In the genomic region with DNA sequence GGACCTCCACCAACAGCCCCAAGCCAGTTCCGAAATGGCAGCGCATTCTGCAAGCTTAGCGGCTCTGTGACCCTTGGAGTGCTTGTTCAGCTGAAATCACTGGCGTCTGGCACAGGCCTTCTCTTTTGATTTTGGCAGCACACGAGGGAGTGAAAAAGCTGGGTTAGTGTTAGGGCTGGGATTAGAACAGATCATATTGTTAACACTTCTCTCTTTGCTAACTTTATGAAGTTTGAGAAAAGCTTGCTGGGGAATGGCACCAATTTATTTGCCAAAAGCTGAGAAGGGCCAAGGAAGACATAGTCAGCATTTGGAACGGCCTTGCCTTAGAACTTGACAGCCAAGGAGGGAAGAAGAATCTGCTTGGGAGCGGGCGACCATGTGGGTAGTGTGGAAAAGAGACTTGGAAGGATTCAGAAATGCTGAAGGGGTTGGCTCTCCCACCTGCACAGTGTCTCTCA, we compare ENCODE assay signal across 11 mouse cellular contexts. TPM values are rescaled to one million over a fixed set of nuclear protein-coding genes. Genes with fewer than 3 reads are reported as not detected.
A peak's percentile ranks its signal among the peaks of the same experiment; 100 is the strongest.
DNase-seq lines count a peak whose midpoint lies in the region; ATAC-seq and TF ChIP-seq lines count a peak whose summit lies in the region.
"Had no signal": no experiment of that assay in that cellular context is flagged by ENCODE, and none has a peak within 500 bp of the region (broad histone marks: within the 10 kb centered on the region; RNA-seq: fewer than 3 reads in every experiment).

No protein-coding gene starts in this region.

- ATAC-seq in kidney, embryonic 15.5 days (replicated peaks; ENCODE audit: low FRiP score), result no peak

- peaks cover 3% of the 10 kb centered on the region; the same call in 1 of the 2 replicates for H3K4me1 ChIP-seq in kidney, adult 2 months (ENCODE audit: control insufficient read depth, insufficient read depth, low read length)
- no peaks in the 10 kb centered on the region for H3K4me1 ChIP-seq in kidney, embryonic 15.5 days
- H3K4me1 ChIP-seq: liver, embryonic 13.5 days; stomach, embryonic 15.5 days had no signal

- DNase-seq in embryo, embryonic 10.5 days (ENCODE audit: low spot score), result peak; percentile 3
- no peak for DNase-seq in embryo, embryonic 11 days
- DNase-seq in kidney, adult 2 months, result peak; percentile 84
- DNase-seq in frontal cortex, adult 2 months (ENCODE audit: extremely low spot score in 1 of 2, low spot score in 1 of 2), result peak; percentile 34 to 66
- DNase-seq in left cerebral cortex, postnatal 4 days, result peak; percentile 10
- no peak for DNase-seq in cerebellum, postnatal 25 days
- no peak for DNase-seq in cerebellum, postnatal 36 days
- DNase-seq: layer of hippocampus, postnatal 36 days; liver, embryonic 13.5 days had no signal

- H3K27ac ChIP-seq in kidney, adult 2 months (ENCODE audit: insufficient read depth, low read depth, low read length), result no peak overlapping the region
- H3K27ac ChIP-seq in kidney, embryonic 15.5 days, result no peak overlapping the region
- H3K27ac ChIP-seq: liver, embryonic 13.5 days; stomach, embryonic 15.5 days had no signal

- intact Hi-C loops in left cerebral cortex, postnatal 4 days (cut with DNase I), result loop anchor here (10.0 kb wide), 1 partner anchor 119 kb away; a partner anchor contains a TSS

- H3K36me3 ChIP-seq in kidney, adult 2 months (ENCODE audit: control insufficient read depth, insufficient read depth, low read length), result no peaks in the 10 kb centered on the region
- H3K36me3 ChIP-seq in kidney, embryonic 15.5 days, result no peaks in the 10 kb centered on the region
- H3K36me3 ChIP-seq: liver, embryonic 13.5 days; stomach, embryonic 15.5 days had no signal

- TF ChIP-seq CTCF in kidney, adult 2 months (conservative IDR thresholded peaks at IDR 0.05; ENCODE audit: insufficient read depth, insufficient read length, low read depth, low read length), result no peak

- H3K4me3 ChIP-seq in kidney, adult 2 months (ENCODE audit: insufficient read depth, low read depth, low read length), result no peak overlapping the region
- no peak overlapping the region for H3K4me3 ChIP-seq in kidney, embryonic 15.5 days (replicated peaks)
- H3K4me3 ChIP-seq: liver, embryonic 13.5 days; stomach, embryonic 15.5 days had no signal

- WGBS in kidney, adult 2 months, result 57% methylated on average over 8 of the region's 8 CpGs
- WGBS in kidney, embryonic 15.5 days, result 80% methylated on average over 8 of the region's 8 CpGs

- no peaks in the 10 kb centered on the region for H3K9me3 ChIP-seq in kidney, embryonic 15.5 days (replicated peaks)
- H3K9me3 ChIP-seq: liver, embryonic 13.5 days; stomach, embryonic 15.5 days had no signal

- H3K27me3 ChIP-seq in kidney, adult 2 months (replicated peaks; ENCODE audit: control insufficient read depth, insufficient read depth, low read length), result no peaks in the 10 kb centered on the region
- H3K27me3 ChIP-seq in kidney, embryonic 15.5 days, result no peaks in the 10 kb centered on the region
- H3K27me3 ChIP-seq: liver, embryonic 13.5 days; stomach, embryonic 15.5 days had no signal

- no peak overlapping the region for H3K4me2 ChIP-seq in kidney, embryonic 15.5 days
- H3K4me2 ChIP-seq: liver, embryonic 13.5 days; stomach, embryonic 15.5 days had no signal

- TF ChIP-seq POLR2A in kidney, adult 2 months (IDR thresholded peaks at IDR 0.05; ENCODE audit: low read depth, low read length), result no peak

- no peak overlapping the region for H3K9ac ChIP-seq in kidney, embryonic 15.5 days
- H3K9ac ChIP-seq: liver, embryonic 13.5 days; stomach, embryonic 15.5 days had no signal

RNA-seq across cellular contexts. Expression of a gene that starts 50.5 kb away (rescaled TPM):
- 19.4 and 29.1 TPM in 2 replicates for polyA plus RNA-seq in kidney, adult 2 months (2012; rRNA removed)
- polyA plus RNA-seq in kidney, embryonic 15.5 days (2015; fragmentation: Nextera tagmentation; extraction: Ambion mirVana), result 387 and 421 TPM in 2 replicates
- 75.1 and 86.6 TPM in 2 replicates for polyA plus RNA-seq in frontal cortex, adult 2 months (2012; rRNA removed)
- total RNA-seq in left cerebral cortex, postnatal 4 days (2021), result 100 to 1,000 TPM; 155 to 159 TPM

Comparison
In these comparisons a context has a peak if more than half of its experiments do, and no peak if none do; other contexts are left out.
1. DNase-seq: peak in embryo, embryonic 10.5 days (single experiment), kidney, adult 2 months (single experiment), frontal cortex, adult 2 months (2 of 2) and left cerebral cortex, postnatal 4 days (single experiment); none in embryo, embryonic 11 days (single experiment), cerebellum, postnatal 25 days (0 of 2) and cerebellum, postnatal 36 days (0 of 2).